Mouse (Mus musculus) ovary, postnatal 36 days (tissue): ENCODE measurements around the gene Egf.

Source experiments
- DNase-seq: peaks from one replicate; pipeline ENCODE4 v3.0.0; 2022; ENCODE audit warnings: low spot score, mixed read lengths

The Egf gene

DNA sequence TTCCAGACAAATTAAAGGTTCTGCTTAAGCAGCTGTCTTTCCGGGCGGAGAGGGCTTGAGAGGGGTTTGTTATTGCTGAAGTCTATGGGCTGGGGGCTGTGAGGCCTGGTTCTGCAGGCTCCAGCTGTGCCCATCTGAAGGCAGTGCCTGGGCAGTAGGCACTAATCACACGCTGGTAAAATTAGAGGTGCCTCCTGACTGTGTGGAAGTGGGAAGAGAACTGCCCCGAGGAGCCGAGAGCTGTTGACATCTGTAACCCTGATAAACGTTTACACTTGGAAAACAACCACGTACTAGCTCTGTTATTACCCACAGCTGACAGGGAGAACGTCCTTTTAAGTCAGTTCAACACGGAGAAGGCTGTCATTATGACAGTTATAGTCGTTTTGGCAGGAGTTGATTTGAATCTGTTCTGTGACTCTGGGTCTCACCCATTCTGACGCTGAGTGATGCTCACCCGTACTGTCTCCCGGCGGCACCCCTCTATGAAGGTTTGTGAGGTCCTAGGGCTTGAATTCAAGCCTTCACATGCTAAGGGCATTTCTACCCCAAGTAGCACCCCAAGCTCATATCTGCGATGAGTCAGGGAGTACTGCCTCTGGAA is 40.5 kb downstream of the Egf start:
- no peak for DNase-seq

- DNase-seq, result peak; percentile 29
Measured at GRCm38 (mm10) chr3:129708157-129708556, 47.0 kb downstream of the Egf start.

DNA sequence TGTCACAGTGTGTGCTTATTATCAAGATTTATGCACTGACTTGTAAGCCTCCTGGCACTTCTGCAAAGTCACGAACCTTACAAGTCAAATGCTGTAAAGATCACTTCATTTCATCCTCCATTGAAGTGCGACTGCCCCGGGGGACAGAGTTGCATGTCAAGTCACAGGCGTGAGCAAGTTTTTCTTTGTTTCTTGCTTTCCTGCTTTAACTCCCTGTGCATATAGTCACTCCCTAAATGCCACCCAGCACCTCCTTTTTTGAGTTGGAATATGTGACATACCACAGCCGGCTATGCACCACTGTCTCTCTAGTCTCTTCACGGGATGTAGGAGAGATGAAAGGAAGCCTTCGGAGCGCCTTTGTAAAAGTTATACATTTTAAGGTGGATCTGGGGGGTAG is 56.2 kb downstream of the Egf start:
- no peak for DNase-seq

DNA sequence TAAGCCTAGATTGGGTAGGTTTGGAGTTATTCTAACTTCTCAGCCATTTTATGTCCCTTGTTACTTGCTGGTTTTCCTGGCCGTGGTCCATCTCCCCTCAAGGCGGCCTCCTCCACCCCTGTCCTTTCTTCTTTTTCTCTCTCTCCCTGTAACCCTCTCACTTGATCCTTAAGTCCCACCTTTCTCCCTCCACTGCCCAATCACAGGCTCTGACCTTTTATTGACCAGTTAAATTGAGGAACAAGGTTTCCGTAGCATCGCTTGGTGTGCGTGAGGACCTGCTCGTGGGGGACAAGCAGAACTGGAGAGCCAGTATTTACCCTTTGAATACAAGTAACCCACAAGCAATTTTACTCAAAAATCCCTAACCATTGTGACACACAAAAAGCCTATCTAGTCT is 56.8 kb downstream of the Egf start:
- DNase-seq, result no peak

DNA sequence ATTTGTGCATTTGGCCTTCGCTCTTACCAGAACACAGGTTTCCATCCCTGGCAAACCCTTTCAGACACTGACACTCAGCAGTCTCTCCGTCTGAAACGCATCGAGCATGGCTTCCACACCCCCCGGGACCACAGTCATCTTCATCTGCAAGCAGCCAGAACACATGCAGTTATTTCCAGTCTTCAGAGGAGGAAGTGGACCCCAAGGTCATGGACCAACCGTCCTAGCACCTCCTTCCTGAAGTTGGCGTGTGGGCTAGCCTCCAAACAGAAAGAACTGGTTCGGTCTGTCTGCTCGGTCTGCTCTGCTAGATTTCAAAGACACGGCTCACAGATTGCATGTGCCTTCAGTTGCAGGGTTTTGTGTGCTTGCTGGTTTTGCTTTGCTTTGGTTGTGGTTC is 57.4 kb downstream of the Egf start:
- DNase-seq, result no peak

GRCm38 (mm10) chr3:129695943-129696342 is 59.2 kb downstream of the Egf start:
- no peak for DNase-seq

- no peak for DNase-seq
Measured at GRCm38 (mm10) chr3:129693581-129693980, 61.5 kb downstream of the Egf start.

GRCm38 (mm10) chr3:129692816-129693215 is 62.3 kb downstream of the Egf start:
- no peak for DNase-seq

DNA sequence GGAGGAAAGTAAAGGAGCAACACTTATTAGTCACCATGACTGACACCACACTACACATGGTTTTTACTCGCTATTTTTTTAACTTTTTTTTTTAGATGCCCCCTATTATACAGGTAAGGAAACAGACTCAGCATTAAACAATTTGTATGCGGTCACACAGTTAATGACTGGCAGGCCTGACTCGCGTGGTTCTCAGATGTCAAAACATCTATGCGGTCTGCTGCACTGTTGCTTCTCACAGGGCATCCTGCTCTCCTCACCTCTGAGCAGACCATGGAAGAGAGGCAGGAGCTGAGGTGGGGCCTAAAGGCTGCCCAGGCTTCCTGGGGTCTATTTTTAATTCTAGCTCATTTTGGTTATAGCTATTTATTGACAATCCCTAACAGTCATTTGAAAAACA is 67.7 kb downstream of the Egf start:
- DNase-seq, result no peak

- DNase-seq, result no peak
Measured at GRCm38 (mm10) chr3:129686698-129687333, 68.3 kb downstream of the Egf start.

GRCm38 (mm10) chr3:129686196-129686595 is 68.9 kb downstream of the Egf start:
- no peak for DNase-seq

GRCm38 (mm10) chr3:129683060-129683679 is 71.9 kb downstream of the Egf start:
- DNase-seq, result no peak

DNA sequence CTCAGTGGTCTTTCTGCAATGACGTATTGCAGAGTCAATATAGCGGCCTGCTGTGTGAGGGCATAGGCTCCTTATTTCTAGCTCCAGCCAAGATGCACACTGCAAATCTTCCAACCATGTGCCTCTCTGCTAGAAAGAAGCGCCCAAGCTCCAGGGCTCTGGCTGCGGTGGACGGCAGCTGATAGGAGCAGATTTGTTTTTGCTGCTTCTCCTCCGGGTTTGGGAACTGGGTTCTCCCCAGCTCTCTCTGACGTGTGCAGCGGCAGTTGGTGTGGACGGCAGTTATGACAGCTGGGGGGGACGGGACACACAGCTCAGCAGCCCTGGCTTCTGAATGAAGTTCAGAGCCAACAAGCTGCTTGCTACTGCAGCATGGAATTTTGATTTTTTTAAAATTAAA is 72.7 kb downstream of the Egf start:
- DNase-seq, result no peak

DNA sequence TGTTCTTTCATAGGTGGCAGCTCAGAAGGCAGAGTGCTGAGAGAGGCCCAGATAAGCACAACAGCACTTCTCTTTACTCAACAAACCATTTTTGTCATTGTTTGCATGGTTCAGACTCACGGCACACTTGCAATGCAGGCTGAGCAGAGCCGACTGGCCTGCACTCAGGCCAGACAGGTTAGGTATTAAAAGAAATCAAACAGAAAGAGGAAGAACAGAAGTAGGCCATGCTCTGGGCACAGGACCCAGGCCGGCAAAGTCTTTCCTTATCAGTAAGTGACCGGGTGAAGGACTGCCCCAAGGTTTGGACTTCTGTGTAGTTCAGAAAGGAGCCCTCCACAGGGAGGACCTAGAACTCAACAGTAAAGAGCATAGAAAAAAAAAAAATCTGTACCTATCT is 73.3 kb downstream of the Egf start:
- DNase-seq, result no peak

DNA sequence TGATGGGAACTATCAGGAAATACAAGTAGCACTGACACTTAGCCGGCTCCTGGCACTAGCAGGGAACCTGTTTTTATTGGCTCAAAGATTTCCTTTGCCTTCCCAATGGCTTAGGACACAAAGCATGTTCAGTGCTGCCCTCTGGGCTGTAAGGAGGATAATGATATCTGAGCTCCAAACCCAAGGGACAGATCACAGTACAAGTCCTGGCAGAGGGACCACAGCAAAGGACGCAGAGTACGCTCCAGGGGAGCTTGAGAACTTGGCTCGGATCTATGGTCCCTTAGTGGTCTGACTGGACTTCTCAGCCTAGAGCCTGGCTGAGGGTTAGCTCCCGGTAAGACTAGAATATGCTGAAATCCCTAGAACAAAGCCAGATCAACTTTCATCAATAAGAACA is 74.9 kb downstream of the Egf start:
- DNase-seq, result no peak

GRCm38 (mm10) chr3:129675923-129676322 is 79.2 kb downstream of the Egf start:
- no peak for DNase-seq

- no peak for DNase-seq
Measured at GRCm38 (mm10) chr3:129663906-129664305, 91.2 kb downstream of the Egf start.

- DNase-seq, result no peak
Measured at GRCm38 (mm10) chr3:129658776-129659175, 96.3 kb downstream of the Egf start.

DNA sequence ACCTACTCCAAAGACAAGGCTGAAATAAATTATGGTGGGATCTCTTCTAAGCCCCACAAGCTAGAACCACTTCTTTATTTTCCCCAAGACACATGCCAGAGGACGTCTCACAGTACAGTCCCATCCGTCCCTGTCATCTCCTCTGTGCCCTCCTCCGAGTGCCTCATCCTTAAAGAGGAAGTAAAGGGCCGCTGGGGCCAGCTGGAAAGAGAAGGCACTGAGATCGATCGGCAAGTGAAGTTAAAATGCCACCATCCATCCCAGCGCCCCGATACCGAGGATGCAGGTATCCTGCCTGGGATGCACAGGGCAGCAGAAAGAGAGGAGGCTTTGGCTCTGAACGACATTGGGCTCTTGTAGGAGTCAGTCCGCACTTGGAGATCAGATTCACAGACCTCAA is 97.3 kb downstream of the Egf start:
- no peak for DNase-seq

GRCm38 (mm10) chr3:129657222-129657621 is 97.9 kb downstream of the Egf start:
- no peak for DNase-seq

- DNase-seq, result no peak
Measured at GRCm38 (mm10) chr3:129656540-129656939, 98.6 kb downstream of the Egf start.

- DNase-seq, result no peak
Measured at GRCm38 (mm10) chr3:129652476-129652875, 102.6 kb downstream of the Egf start.

DNA sequence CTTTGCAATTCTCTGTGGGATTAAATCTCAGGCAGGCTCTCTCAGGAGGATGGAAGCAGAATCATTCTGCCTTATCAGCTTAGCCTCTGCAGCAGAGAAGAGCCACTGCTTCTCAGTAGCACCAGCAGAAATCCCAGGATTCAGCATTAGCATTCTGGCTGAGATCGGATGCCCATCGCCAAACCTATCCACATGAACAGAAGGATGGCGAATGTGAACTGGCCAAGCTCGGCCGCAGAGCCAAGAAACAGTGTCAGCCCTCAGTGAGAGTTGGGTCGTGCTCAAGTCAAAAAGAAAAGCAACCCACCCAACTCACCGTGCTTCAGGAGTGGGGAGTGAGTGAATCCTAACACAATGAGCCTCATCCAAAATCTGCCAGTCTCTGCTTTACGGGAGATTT is 103.4 kb downstream of the Egf start:
- no peak for DNase-seq

DNA sequence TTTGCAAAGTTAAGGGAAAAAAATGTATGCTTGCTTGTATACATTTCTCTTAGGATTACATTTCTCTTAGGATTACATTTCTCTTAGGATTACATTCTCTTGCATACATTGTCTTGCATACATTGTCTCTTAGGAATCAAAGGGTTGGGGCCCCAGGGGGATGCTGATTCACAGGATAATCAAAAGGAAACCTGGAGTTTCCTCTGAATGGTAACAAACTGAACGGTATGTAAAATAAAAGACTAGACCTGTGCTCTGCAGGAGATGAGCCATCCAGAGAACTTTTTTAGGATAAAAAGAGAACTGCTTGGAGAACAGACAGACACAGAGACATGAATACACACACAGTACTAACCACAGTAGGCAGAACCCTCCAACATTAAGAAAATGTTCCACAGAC is 104.2 kb downstream of the Egf start:
- no peak for DNase-seq
